Mouse (Mus musculus) heart, postnatal 0 days (tissue): ENCODE results near the gene 1110002E22Rik.

Source experiments
- CTCF ChIP-seq: IDR thresholded peaks from 2 replicates; pipeline ENCODE4 v1.5.1; 2016; ENCODE audit warnings: antibody characterized with exemption, control low read depth, low read depth
- EP300 ChIP-seq: IDR thresholded peaks from 2 replicates; pipeline ENCODE4 v1.6.1; 2016; ENCODE audit warnings: antibody characterized with exemption, low read depth

DNA sequence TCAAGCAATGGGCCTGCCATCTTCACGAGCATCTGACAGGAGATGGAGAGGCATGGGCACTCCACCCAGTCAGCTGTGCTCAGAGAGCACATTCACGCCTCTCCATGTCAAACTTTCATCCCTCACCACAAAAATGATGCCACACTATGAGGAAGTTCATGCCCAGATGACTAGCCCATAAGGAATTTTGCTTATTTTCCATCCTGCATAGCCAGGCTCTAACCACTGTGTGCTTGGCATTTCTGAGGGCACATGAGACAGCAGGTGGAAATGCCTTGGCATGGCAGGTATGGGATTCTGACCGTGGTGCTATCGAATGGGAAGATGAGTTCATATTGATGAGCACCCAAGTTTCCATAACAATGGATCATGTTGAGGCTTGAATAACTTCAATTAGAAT is 38.8 kb downstream of the 1110002E22Rik start:
- TF ChIP-seq EP300 (no peak), CTCF (no peak)
